Mouse (Mus musculus): ENCODE data around the gene Mettl21a. TPM values are rescaled to one million over a fixed set of nuclear protein-coding genes. Genes with fewer than 3 reads are reported as not detected.
A peak's percentile ranks its signal among the peaks of the same experiment; 100 is the strongest.

Mettl21a gene
- total and polyA plus RNA-seq, 2 experiments, result 7.0 to 9.1 TPM

DNA sequence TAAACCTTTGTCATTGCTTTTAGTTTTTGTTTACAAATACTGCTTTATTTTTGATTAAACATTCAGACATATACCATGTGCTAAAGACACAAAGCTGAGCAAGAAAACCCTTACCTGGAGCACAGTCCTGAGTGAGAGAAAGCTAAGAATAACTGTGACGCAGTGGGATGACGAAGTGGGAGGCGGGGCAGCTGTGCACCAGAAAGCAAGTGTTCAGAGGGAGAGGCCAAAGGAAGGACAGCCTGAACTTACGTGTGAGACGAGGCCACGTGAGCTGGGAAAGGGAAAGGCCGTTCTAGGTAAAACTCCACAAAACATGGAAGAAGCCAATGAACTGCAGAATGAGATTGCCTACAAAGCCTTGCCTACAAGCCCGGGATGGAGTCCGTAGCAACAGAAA is 7.1 kb downstream of the Mettl21a start:
- Histone ChIP-seq H3K4me1 (ENCODE audit: control insufficient read depth, insufficient read depth, low read length) (no peaks in the 10 kb centered on the region), H3K9ac (ENCODE audit: low read depth, low read length) (no peak overlapping the region), H3K79me2 (ENCODE audit: control insufficient read depth, insufficient read depth, low read length) (no peaks in the 10 kb centered on the region; the same call in 1 of the 2 replicates), H3K36me3 (ENCODE audit: control insufficient read depth, insufficient read depth, low read length) (peaks cover 18% of the 10 kb centered on the region), H3K4me3 (ENCODE audit: insufficient read depth, low read depth, low read length) (no peak overlapping the region), H3K27me3 (ENCODE audit: control insufficient read depth, insufficient read depth, low read length) (no peaks in the 10 kb centered on the region), H3K27ac (replicated peaks; ENCODE audit: insufficient read depth, low read depth, low read length) (no peak overlapping the region)
- no peak for TF ChIP-seq CTCF (IDR thresholded peaks at IDR 0.05; ENCODE audit: low read depth, low read length)
- TF ChIP-seq POLR2A (IDR thresholded peaks at IDR 0.05; ENCODE audit: extremely low read depth, insufficient read depth, low read length), result no peak
- WGBS, result 90% methylated on average over 9 of the region's 9 CpGs
- no peak for DNase-seq (ENCODE audit: extremely low read depth, low read depth, low spot score)

DNA sequence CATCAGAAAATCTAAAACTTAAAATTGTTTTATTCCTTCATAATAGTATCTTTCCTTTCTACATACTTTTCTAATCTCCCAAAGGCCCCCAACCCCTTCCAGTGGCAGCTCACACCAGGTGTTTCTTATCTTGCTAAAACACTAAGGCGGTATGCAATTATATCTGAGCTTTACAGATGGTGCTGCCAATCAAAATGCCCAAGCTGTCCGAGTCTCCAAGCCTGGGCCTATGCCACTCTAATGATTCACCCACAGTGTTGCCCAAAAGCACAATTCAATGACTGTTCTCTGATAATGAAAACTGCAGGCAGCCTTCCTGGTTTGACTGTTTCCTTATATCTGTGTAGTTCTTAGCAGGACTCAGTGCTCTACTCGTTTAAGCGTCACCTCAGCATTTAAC is 7.9 kb downstream of the Mettl21a start:
- Histone ChIP-seq H3K79me2 (ENCODE audit: control insufficient read depth, insufficient read depth, low read length) (no peaks in the 10 kb centered on the region; the same call in 1 of the 2 replicates), H3K9ac (ENCODE audit: low read depth, low read length) (no peak overlapping the region), H3K27me3 (ENCODE audit: control insufficient read depth, insufficient read depth, low read length) (no peaks in the 10 kb centered on the region), H3K36me3 (ENCODE audit: control insufficient read depth, insufficient read depth, low read length) (peaks cover 22% of the 10 kb centered on the region), H3K4me1 (ENCODE audit: control insufficient read depth, insufficient read depth, low read length) (no peaks in the 10 kb centered on the region), H3K4me3 (ENCODE audit: insufficient read depth, low read depth, low read length) (no peak overlapping the region), H3K27ac (replicated peaks; ENCODE audit: insufficient read depth, low read depth, low read length) (no peak overlapping the region)
- no peak for DNase-seq (ENCODE audit: extremely low read depth, low read depth, low spot score)
- TF ChIP-seq CTCF (IDR thresholded peaks at IDR 0.05; ENCODE audit: low read depth, low read length) (no peak), POLR2A (IDR thresholded peaks at IDR 0.05; ENCODE audit: extremely low read depth, insufficient read depth, low read length) (no peak)
- 88% methylated on average over 4 of the region's 4 CpGs for WGBS

GRCm38 (mm10) chr1:64603381-64603780 is 13.7 kb downstream of the Mettl21a start:
- peaks cover 30% of the 10 kb centered on the region for H3K36me3 ChIP-seq (ENCODE audit: control insufficient read depth, insufficient read depth, low read length)
- TF ChIP-seq POLR2A (IDR thresholded peaks at IDR 0.05; ENCODE audit: extremely low read depth, insufficient read depth, low read length), result no peak
- TF ChIP-seq CTCF (IDR thresholded peaks at IDR 0.05; ENCODE audit: low read depth, low read length), result no peak
- no peak for DNase-seq (ENCODE audit: extremely low read depth, low read depth, low spot score)
- no peak overlapping the region for H3K4me3 ChIP-seq (ENCODE audit: insufficient read depth, low read depth, low read length)
- H3K9ac ChIP-seq (ENCODE audit: low read depth, low read length), result no peak overlapping the region
- no peaks in the 10 kb centered on the region for H3K79me2 ChIP-seq (ENCODE audit: control insufficient read depth, insufficient read depth, low read length)
- H3K4me1 ChIP-seq (ENCODE audit: control insufficient read depth, insufficient read depth, low read length), result no peaks in the 10 kb centered on the region
- no peaks in the 10 kb centered on the region for H3K27me3 ChIP-seq (ENCODE audit: control insufficient read depth, insufficient read depth, low read length)
- WGBS, result 85% methylated on average over 5 of the region's 5 CpGs
- no peak overlapping the region for H3K27ac ChIP-seq (replicated peaks; ENCODE audit: insufficient read depth, low read depth, low read length)

DNA sequence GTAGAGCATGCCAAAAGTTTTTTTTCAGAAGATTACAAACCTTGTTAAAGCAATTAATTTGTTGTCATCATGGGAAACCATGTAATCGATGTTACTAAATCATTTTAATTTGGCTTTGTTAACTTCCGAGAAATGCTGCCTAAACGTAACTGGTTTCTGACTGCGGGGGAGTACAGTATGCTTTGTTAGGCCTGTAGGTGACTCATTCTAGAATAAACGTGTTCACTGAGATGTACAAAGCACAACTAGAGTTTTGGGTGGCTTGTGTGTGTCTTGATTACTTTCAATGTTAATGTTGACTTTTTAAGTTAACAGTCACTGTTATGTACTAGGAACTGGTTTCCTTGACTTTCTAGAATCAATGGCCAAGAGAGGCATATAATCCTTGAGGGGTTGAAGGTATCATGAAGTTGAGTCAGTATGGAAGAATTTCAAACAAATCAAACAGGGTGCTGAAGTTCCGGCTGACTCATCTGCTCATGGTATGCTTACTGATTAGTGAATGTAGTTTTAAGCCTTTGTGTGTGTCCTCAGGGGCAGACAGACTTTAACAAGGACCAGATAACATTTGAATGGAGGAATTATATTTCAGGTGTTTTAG is 15.7 kb downstream of the Mettl21a start:
- no peak for TF ChIP-seq CTCF (IDR thresholded peaks at IDR 0.05; ENCODE audit: low read depth, low read length)
- no peak for TF ChIP-seq POLR2A (IDR thresholded peaks at IDR 0.05; ENCODE audit: extremely low read depth, insufficient read depth, low read length)
- Histone ChIP-seq H3K4me1 (ENCODE audit: control insufficient read depth, insufficient read depth, low read length) (no peaks in the 10 kb centered on the region), H3K9ac (ENCODE audit: low read depth, low read length) (no peak overlapping the region), H3K36me3 (ENCODE audit: control insufficient read depth, insufficient read depth, low read length) (peaks cover 22% of the 10 kb centered on the region), H3K79me2 (ENCODE audit: control insufficient read depth, insufficient read depth, low read length) (no peaks in the 10 kb centered on the region), H3K27me3 (ENCODE audit: control insufficient read depth, insufficient read depth, low read length) (no peaks in the 10 kb centered on the region), H3K4me3 (ENCODE audit: insufficient read depth, low read depth, low read length) (no peak overlapping the region), H3K27ac (replicated peaks; ENCODE audit: insufficient read depth, low read depth, low read length) (no peak overlapping the region)
- DNase-seq (ENCODE audit: extremely low read depth, low read depth, low spot score), result no peak
- 89% methylated on average over 6 of the region's 6 CpGs for WGBS

- Histone ChIP-seq H3K4me1 (ENCODE audit: control insufficient read depth, insufficient read depth, low read length) (no peaks in the 10 kb centered on the region), H3K27ac (replicated peaks; ENCODE audit: insufficient read depth, low read depth, low read length) (no peak overlapping the region), H3K9ac (ENCODE audit: low read depth, low read length) (no peak overlapping the region), H3K79me2 (ENCODE audit: control insufficient read depth, insufficient read depth, low read length) (no peaks in the 10 kb centered on the region), H3K36me3 (ENCODE audit: control insufficient read depth, insufficient read depth, low read length) (peaks cover 26% of the 10 kb centered on the region), H3K27me3 (ENCODE audit: control insufficient read depth, insufficient read depth, low read length) (no peaks in the 10 kb centered on the region), H3K4me3 (ENCODE audit: insufficient read depth, low read depth, low read length) (no peak overlapping the region)
- no peak for TF ChIP-seq POLR2A (IDR thresholded peaks at IDR 0.05; ENCODE audit: extremely low read depth, insufficient read depth, low read length)
- TF ChIP-seq CTCF (IDR thresholded peaks at IDR 0.05; ENCODE audit: low read depth, low read length), result no peak
- 84% methylated on average over 7 of the region's 7 CpGs for WGBS
- peak; percentile 34 for DNase-seq (ENCODE audit: extremely low read depth, low read depth, low spot score)
Measured at GRCm38 (mm10) chr1:64600413-64601077, 16.5 kb downstream of the Mettl21a start.

DNA sequence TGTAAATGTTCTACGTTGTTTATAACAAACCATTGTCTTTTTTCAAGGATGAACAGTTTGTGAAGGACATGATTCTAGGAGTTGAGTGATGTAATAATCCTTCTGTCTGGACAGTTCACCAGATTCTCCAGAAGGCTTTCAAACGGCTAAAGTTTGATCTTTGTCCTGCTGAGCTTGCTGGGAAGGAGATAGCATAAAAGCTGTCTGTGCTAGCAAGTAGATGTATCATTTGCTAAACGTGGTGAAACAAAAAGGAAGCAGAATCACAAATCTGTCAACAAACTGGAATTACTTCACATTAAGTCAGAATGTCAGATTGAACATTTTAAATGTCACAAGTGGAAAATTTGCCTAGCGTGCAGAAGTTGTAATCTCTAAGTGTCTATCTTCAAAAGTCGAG is 18.1 kb downstream of the Mettl21a start:
- no peaks in the 10 kb centered on the region for H3K27me3 ChIP-seq (ENCODE audit: control insufficient read depth, insufficient read depth, low read length)
- no peak for TF ChIP-seq CTCF (IDR thresholded peaks at IDR 0.05; ENCODE audit: low read depth, low read length)
- no peak for TF ChIP-seq POLR2A (IDR thresholded peaks at IDR 0.05; ENCODE audit: extremely low read depth, insufficient read depth, low read length)
- no peak overlapping the region for H3K27ac ChIP-seq (replicated peaks; ENCODE audit: insufficient read depth, low read depth, low read length)
- H3K9ac ChIP-seq (ENCODE audit: low read depth, low read length), result no peak overlapping the region
- DNase-seq (ENCODE audit: extremely low read depth, low read depth, low spot score), result no peak
- no peak overlapping the region for H3K4me3 ChIP-seq (ENCODE audit: insufficient read depth, low read depth, low read length)
- 51% methylated on average over 5 of the region's 5 CpGs for WGBS
- no peaks in the 10 kb centered on the region for H3K79me2 ChIP-seq (ENCODE audit: control insufficient read depth, insufficient read depth, low read length)
- H3K4me1 ChIP-seq (ENCODE audit: control insufficient read depth, insufficient read depth, low read length), result no peaks in the 10 kb centered on the region
- peaks cover 24% of the 10 kb centered on the region for H3K36me3 ChIP-seq (ENCODE audit: control insufficient read depth, insufficient read depth, low read length)

Measured in liver, adult 2 months (tissue).